Comparison of ENCODE assay signal across 8 mouse cellular contexts in genomic region chr11:97662207-97662892, GRCm38 (mm10). TPM values are rescaled to one million over a fixed set of nuclear protein-coding genes. Genes with fewer than 3 reads are reported as not detected.
A peak's percentile ranks its signal among the peaks of the same experiment; 100 is the strongest.
DNase-seq lines count a peak whose midpoint lies in the region; ATAC-seq lines count a peak whose summit lies in the region.

No protein-coding gene starts in this region.

- peak; percentile 66 to 92 for DNase-seq in adrenal gland, adult (ENCODE audit: inconsistent age in 2 of 2, low spot score in 1 of 2)
- no peak for DNase-seq in adrenal gland, postnatal 25 days
- peak; percentile 100 for DNase-seq in WW6 (ENCODE audit: low read depth, low spot score)
- DNase-seq in heart, embryonic 10.5 days (ENCODE audit: low spot score): no peak
- peak; percentile 38 for DNase-seq in mesoderm, embryonic 11.5 days (ENCODE audit: low read depth, low spot score)
- DNase-seq in thymus, postnatal 25 days: peak; percentile 67
- DNase-seq in right cerebral cortex, adult 18-20 months: no peak

- peak overlapping the region; percentile 91 for H3K4me3 ChIP-seq in heart, embryonic 10.5 days
- peak overlapping the region; percentile 87 for H3K4me3 ChIP-seq in kidney, embryonic 16.5 days (ENCODE audit: low read length)

- peaks cover 67% of the 10 kb centered on the region for H3K4me1 ChIP-seq in heart, embryonic 10.5 days
- H3K4me1 ChIP-seq in kidney, embryonic 16.5 days (ENCODE audit: insufficient read depth, low read length): peaks cover 49% of the 10 kb centered on the region

- H3K9me3 ChIP-seq in heart, embryonic 10.5 days: no peaks in the 10 kb centered on the region
- no peaks in the 10 kb centered on the region for H3K9me3 ChIP-seq in kidney, embryonic 16.5 days (ENCODE audit: low read length)

- H3K4me2 ChIP-seq in kidney, embryonic 16.5 days (replicated peaks; ENCODE audit: low read depth, low read length): peak overlapping the region; percentile 64

- under 1% methylated on average over 21 of the region's 21 CpGs for WGBS in heart, embryonic 10.5 days
- WGBS in kidney, embryonic 16.5 days: 1% methylated on average over 21 of the region's 21 CpGs

- peak overlapping the region; percentile 97 for H3K27ac ChIP-seq in heart, embryonic 10.5 days
- peak overlapping the region; percentile 95 for H3K27ac ChIP-seq in kidney, embryonic 16.5 days (ENCODE audit: low read length)

- 0 out of 2 replicates have a peak, but pooled peaks cover 11% of the 10 kb centered on the region for H3K27me3 ChIP-seq in heart, embryonic 10.5 days (ENCODE audit: insufficient read depth, poor library complexity, severe bottlenecking)
- H3K27me3 ChIP-seq in kidney, embryonic 16.5 days (ENCODE audit: insufficient read depth, low read length): no peaks in the 10 kb centered on the region; the same call in none of the 2 replicates

- peak overlapping the region; percentile 89 for H3K9ac ChIP-seq in kidney, embryonic 16.5 days (replicated peaks; ENCODE audit: low read length)

- peaks cover 23% of the 10 kb centered on the region for H3K36me3 ChIP-seq in heart, embryonic 10.5 days
- peaks cover 19% of the 10 kb centered on the region for H3K36me3 ChIP-seq in kidney, embryonic 16.5 days (ENCODE audit: insufficient read depth, low read length)

- ATAC-seq in kidney, embryonic 16.5 days (ENCODE audit: low FRiP score, low TSS enrichment): no peak

RNA-seq across cellular contexts. Expression of gene Mllt6, which starts 0.9 kb away (rescaled TPM):
- 49.4 and 53.6 TPM in 2 replicates for total RNA-seq in adrenal gland, postnatal 25 days (2021)
- polyA plus RNA-seq in heart, embryonic 10.5 days (2016; fragmentation: Nextera tagmentation; extraction: Ambion mirVana): 1.7 and 2.2 TPM in 2 replicates
- 4.1 and 5.5 TPM in 2 replicates for polyA plus RNA-seq in kidney, embryonic 16.5 days (2015; fragmentation: Nextera tagmentation; extraction: Ambion mirVana)

RNA-seq across cellular contexts. Expression of gene Cisd3, which starts 23.3 kb away (rescaled TPM):
- 164 and 166 TPM in 2 replicates for total RNA-seq in adrenal gland, postnatal 25 days (2021)
- polyA plus RNA-seq in heart, embryonic 10.5 days (2016; fragmentation: Nextera tagmentation; extraction: Ambion mirVana): 49.8 and 52.8 TPM in 2 replicates
- 47.3 and 53.1 TPM in 2 replicates for polyA plus RNA-seq in kidney, embryonic 16.5 days (2015; fragmentation: Nextera tagmentation; extraction: Ambion mirVana)

RNA-seq across cellular contexts. Expression of gene Epop, which starts 32.8 kb away (rescaled TPM):
- 6.2 and 7.8 TPM in 2 replicates for total RNA-seq in adrenal gland, postnatal 25 days (2021)
- polyA plus RNA-seq in heart, embryonic 10.5 days (2016; fragmentation: Nextera tagmentation; extraction: Ambion mirVana): 1.9 and 8.5 TPM in 2 replicates
- polyA plus RNA-seq in kidney, embryonic 16.5 days (2015; fragmentation: Nextera tagmentation; extraction: Ambion mirVana): 2.3 and 2.5 TPM in 2 replicates

RNA-seq across cellular contexts. Expression of gene Pcgf2, which starts 37.9 kb away (rescaled TPM):
- 27.0 and 36.1 TPM in 2 replicates for total RNA-seq in adrenal gland, postnatal 25 days (2021)
- 9.7 and 13.5 TPM in 2 replicates for polyA plus RNA-seq in heart, embryonic 10.5 days (2016; fragmentation: Nextera tagmentation; extraction: Ambion mirVana)
- 12.3 and 16.3 TPM in 2 replicates for polyA plus RNA-seq in kidney, embryonic 16.5 days (2015; fragmentation: Nextera tagmentation; extraction: Ambion mirVana)

RNA-seq across cellular contexts. Expression of gene Psmb3, which starts 40.8 kb away (rescaled TPM):
- 216 and 226 TPM in 2 replicates for total RNA-seq in adrenal gland, postnatal 25 days (2021)
- 517 and 557 TPM in 2 replicates for polyA plus RNA-seq in heart, embryonic 10.5 days (2016; fragmentation: Nextera tagmentation; extraction: Ambion mirVana)
- polyA plus RNA-seq in kidney, embryonic 16.5 days (2015; fragmentation: Nextera tagmentation; extraction: Ambion mirVana): 478 and 503 TPM in 2 replicates

Comparison
In these comparisons a context has a peak if more than half of its experiments do, and no peak if none do; other contexts are left out.
1. DNase-seq: peak in adrenal gland, adult (2 of 2), WW6 (single experiment), mesoderm, embryonic 11.5 days (single experiment) and thymus, postnatal 25 days (single experiment); none in adrenal gland, postnatal 25 days (single experiment), heart, embryonic 10.5 days (single experiment) and right cerebral cortex, adult 18-20 months (single experiment).